Mouse (Mus musculus): ENCODE data around the gene Hmgcl.

DNA sequence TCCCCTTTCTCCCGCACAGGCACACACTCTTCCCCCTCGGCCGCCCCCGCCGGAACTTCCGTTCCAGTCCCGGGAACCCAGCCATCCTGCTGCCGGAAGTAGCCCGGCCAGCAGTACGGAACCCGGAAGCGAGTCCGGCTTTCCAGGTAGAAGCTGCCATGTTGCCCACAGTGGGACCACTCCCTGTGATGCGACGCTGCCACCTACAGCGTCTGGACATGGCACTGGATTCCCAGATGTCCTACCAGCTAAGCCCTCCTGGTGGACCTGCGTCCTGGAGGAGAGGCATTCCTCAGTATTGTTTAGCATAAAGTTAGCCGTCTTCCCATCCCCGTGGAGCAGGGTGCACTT, 26.3 kb downstream of the Hmgcl start, which contains the start of gene Lypla2:
- TF ChIP-seq CTCF (IDR thresholded peaks at IDR 0.05) = peak; percentile 17
- peak; percentile 74 for TF ChIP-seq POLR2A (IDR thresholded peaks at IDR 0.05; ENCODE audit: insufficient read depth, low read depth, low read length)
- peak; percentile 76; the same call in 1 of the 2 replicates for TF ChIP-seq EP300 (IDR thresholded peaks at IDR 0.05; ENCODE audit: insufficient read depth, low read depth, low read length)

All from heart, adult 2 months (tissue).